Mouse (Mus musculus) intestine, embryonic 15.5 days (tissue): Measurements from ENCODE around the gene Alkbh7. TPM values are rescaled to one million over a fixed set of nuclear protein-coding genes. Genes with fewer than 3 reads are reported as not detected.

Experiments used
- ATAC-seq: fragments of 200-750 bp; cut with Nextera tagmentation; 2 replicates; pipeline ENCODE4 v1.8.0; 2017; ENCODE audit warnings: moderate TSS enrichment, moderate library complexity
- H3K27ac ChIP-seq: fragments of 300-500 bp; sonication (generic); 2 replicates; pipeline ENCODE4 v1.5.1; 2015; ENCODE audit warnings: mild to moderate bottlenecking, inconsistent platforms
- H3K27me3 ChIP-seq: fragments of 300-500 bp; sonication (generic); replicated peaks from 2 replicates; pipeline ENCODE4 v1.6.1; 2015; ENCODE audit warnings: inconsistent platforms
- H3K36me3 ChIP-seq: fragments of 300-500 bp; sonication (generic); 2 replicates; pipeline ENCODE4 v1.6.1; 2015; ENCODE audit warnings: inconsistent platforms
- H3K4me1 ChIP-seq: fragments of 300-500 bp; sonication (generic); replicated peaks from 2 replicates; pipeline ENCODE4 v1.6.1; 2015; ENCODE audit warnings: inconsistent platforms
- H3K4me2 ChIP-seq: fragments of 300-500 bp; sonication (generic); replicated peaks from 2 replicates; pipeline ENCODE4 v1.6.1; 2015; ENCODE audit warnings: mild to moderate bottlenecking, inconsistent platforms
- H3K4me3 ChIP-seq: fragments of 300-500 bp; sonication (generic); replicated peaks from 2 replicates; pipeline ENCODE4 v1.5.1; 2015; ENCODE audit warnings: inconsistent platforms
- H3K9ac ChIP-seq: fragments of 300-500 bp; sonication (generic); 2 replicates; pipeline ENCODE4 v1.6.1; 2015; ENCODE audit warnings: inconsistent platforms
- H3K9me3 ChIP-seq: fragments of 300-500 bp; sonication (generic); 2 replicates; pipeline ENCODE4 v1.6.1; 2016; ENCODE audit warnings: inconsistent platforms
- WGBS: fragments of 180-500 bp; shearing (Covaris S2); methylation state at CpG from one replicate; pipeline ENCODE4 v1.1.7; 2015; 5-methylcytosine and 5-hydroxymethylcytosine counted together
- polyA plus RNA-seq: library from polyadenylated mRNA; unstranded; fragments of >200 nt; fragmentation: Nextera tagmentation; extraction: Ambion mirVana; gene quantifications from 2 replicates; pipeline ENCODE4 v1.2.1, GENCODE M21; 2015

The Alkbh7 gene
- polyA plus RNA-seq = 41.1 and 42.4 TPM in 2 replicates

GRCm38 (mm10) chr17:56997029-56997667 is at the start of gene Alkbh7:
Gene Alkbh7 (plus strand): TSS chr17:56997339.
- WGBS = under 1% methylated on average over 38 of the region's 38 CpGs
- peak within 1 kb of the TSS; percentile 83 for H3K4me2 ChIP-seq
- peak; percentile 100 for ATAC-seq
- peak within 1 kb of the TSS; percentile 79 for H3K27ac ChIP-seq
- H3K27me3 ChIP-seq = no peaks in the 10 kb centered on the region
- peak within 1 kb of the TSS; percentile 91 for H3K4me3 ChIP-seq
- peaks cover 26% of the 10 kb centered on the region for H3K36me3 ChIP-seq
- H3K4me1 ChIP-seq = peaks cover 5% of the 10 kb centered on the region
- peak within 1 kb of the TSS; percentile 63 for H3K9ac ChIP-seq
- no peaks in the 10 kb centered on the region for H3K9me3 ChIP-seq

GRCm38 (mm10) chr17:56950915-56951314 is 46.2 kb upstream of the Alkbh7 start:
- WGBS = 14% methylated on average over 3 of the region's 3 CpGs
- Histone ChIP-seq H3K9me3 (no peaks in the 10 kb centered on the region), H3K36me3 (no peaks in the 10 kb centered on the region), H3K4me2 (no peak overlapping the region), H3K9ac (no peak overlapping the region), H3K27ac (no peak overlapping the region), H3K4me3 (no peak overlapping the region), H3K27me3 (no peaks in the 10 kb centered on the region), H3K4me1 (no peaks in the 10 kb centered on the region)
- ATAC-seq = no peak

- ATAC-seq = peak; percentile 90
- 60% methylated on average over 1 of the region's 1 CpGs for WGBS
- Histone ChIP-seq H3K9ac (no peak overlapping the region), H3K4me3 (no peak overlapping the region), H3K27me3 (no peaks in the 10 kb centered on the region), H3K4me2 (no peak overlapping the region), H3K4me1 (no peaks in the 10 kb centered on the region), H3K27ac (no peak overlapping the region), H3K9me3 (no peaks in the 10 kb centered on the region), H3K36me3 (no peaks in the 10 kb centered on the region)
These were observed 44.5 kb upstream of the Alkbh7 start for GRCm38 (mm10) chr17:56952639-56953038.

DNA sequence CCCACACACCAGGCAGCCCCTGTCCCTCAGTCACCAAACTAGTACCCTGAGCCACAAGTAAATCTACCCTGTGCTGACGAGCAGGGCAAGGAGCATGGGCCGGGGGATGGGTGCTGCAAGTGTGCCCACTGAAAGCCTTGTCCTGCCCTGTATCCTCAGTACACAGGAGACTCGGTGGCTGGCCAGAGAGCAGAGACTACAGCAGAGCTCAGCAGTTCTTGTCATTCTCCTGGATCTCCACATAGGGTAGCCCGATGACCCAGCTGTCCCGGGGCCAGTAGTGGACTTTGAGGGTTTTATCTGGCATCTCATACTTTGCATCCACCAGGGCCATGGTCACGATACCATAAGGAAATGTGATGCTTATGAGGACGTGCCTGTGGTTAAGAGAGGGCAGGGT is 42.3 kb upstream of the Alkbh7 start:
- no peak overlapping the region for H3K4me3 ChIP-seq
- peaks cover 4% of the 10 kb centered on the region; the same call in 1 of the 2 replicates for H3K4me1 ChIP-seq
- no peak for ATAC-seq
- no peak overlapping the region for H3K4me2 ChIP-seq
- H3K9ac ChIP-seq = no peak overlapping the region
- no peak overlapping the region for H3K27ac ChIP-seq
- no peaks in the 10 kb centered on the region for H3K9me3 ChIP-seq
- H3K36me3 ChIP-seq = no peaks in the 10 kb centered on the region
- H3K27me3 ChIP-seq = no peaks in the 10 kb centered on the region
- WGBS = 84% methylated on average over 7 of the region's 7 CpGs

DNA sequence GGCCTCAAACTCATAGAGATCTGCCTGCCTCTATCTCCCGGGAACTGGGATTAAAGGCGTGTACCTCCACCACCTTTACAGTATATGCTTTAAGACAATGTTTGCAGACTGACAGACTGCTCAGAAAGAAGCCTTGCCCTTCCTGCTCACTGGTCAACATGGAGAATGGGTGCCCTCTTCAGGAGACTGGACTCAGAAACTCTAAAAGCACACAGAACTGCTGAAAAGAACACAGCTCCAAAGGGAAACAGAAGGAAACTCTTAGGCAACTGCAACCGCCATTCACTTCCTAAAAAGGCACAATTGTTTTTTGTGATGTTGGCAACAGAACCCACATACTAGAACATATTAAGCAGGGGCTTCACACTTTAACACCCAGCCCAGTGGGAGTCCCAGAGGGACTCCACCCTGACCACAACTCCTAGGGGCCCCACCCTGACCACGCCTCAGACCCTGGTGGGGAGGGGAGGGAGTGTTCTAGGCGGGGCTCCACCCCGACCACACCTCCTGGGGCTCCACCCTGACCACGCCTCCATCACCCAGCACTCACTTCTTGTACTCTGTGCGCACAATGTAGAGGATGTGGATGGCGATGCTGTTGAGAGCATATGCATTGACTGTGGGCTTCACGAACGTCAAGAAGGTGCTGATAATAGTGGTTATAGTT is 39.2 kb upstream of the Alkbh7 start:
- Histone ChIP-seq H3K27ac (no peak overlapping the region), H3K9me3 (no peaks in the 10 kb centered on the region), H3K4me3 (no peak overlapping the region), H3K27me3 (no peaks in the 10 kb centered on the region), H3K36me3 (no peaks in the 10 kb centered on the region), H3K4me2 (no peak overlapping the region; the same call in 1 of the 2 replicates), H3K4me1 (peaks cover 4% of the 10 kb centered on the region; the same call in 1 of the 2 replicates), H3K9ac (no peak overlapping the region)
- peak; percentile 90 for ATAC-seq
- 26% methylated on average over 11 of the region's 11 CpGs for WGBS

DNA sequence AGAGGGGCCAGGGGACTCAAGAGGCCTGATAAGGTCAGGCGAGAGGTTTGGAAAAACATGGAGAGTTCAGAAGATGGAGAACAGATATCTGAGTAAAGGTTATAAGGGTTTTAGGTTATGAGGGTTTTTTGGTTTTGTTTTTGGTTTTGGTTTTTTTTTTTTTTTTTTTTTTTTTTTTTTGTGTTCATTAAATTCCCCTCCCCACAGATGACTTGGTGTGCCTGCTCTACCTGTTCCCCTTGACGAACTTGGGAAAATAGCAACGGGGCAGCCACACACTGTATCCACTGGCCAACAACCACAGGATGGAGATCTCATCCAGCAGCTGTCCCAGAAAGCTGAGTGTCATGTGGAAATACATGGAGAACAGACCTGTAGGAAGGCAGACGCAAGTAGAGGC is 38.5 kb upstream of the Alkbh7 start:
- WGBS = 82% methylated on average over 4 of the region's 4 CpGs

DNA sequence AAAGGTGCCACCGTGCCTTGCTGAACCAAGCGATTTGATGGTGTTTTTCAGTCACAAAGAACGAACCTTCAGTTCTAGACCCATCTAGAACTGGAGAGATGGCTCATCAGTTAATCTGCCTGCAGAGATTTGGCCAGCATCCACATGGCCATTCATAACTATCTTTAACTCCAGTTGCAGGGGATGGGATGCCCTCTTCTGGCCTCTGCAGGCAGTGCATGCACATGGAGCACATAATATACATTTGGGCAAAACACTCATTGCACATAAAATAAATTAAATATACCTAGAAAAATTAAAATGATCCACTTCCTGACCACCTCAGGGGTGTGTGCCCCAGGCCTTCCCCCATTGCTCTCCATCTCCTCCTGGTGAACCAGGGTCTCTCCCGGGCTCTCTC is 35.3 kb upstream of the Alkbh7 start:
- ATAC-seq = no peak
- no peak overlapping the region for H3K9ac ChIP-seq
- 91% methylated on average over 4 of the region's 4 CpGs for WGBS
- H3K27me3 ChIP-seq = no peaks in the 10 kb centered on the region
- H3K27ac ChIP-seq = no peak overlapping the region
- no peak overlapping the region for H3K4me2 ChIP-seq
- no peak overlapping the region for H3K4me3 ChIP-seq
- H3K9me3 ChIP-seq = no peaks in the 10 kb centered on the region
- H3K36me3 ChIP-seq = no peaks in the 10 kb centered on the region
- H3K4me1 ChIP-seq = peaks cover 4% of the 10 kb centered on the region; the same call in 1 of the 2 replicates

More for the DNA sequence above, 38.5 kb upstream of the Alkbh7 start:
- H3K27ac ChIP-seq = no peak overlapping the region
- no peaks in the 10 kb centered on the region for H3K36me3 ChIP-seq
- no peak overlapping the region for H3K4me2 ChIP-seq
- no peaks in the 10 kb centered on the region for H3K27me3 ChIP-seq
- no peak overlapping the region for H3K4me3 ChIP-seq
- H3K9me3 ChIP-seq = no peaks in the 10 kb centered on the region
- no peak for ATAC-seq
- H3K4me1 ChIP-seq = peaks cover 4% of the 10 kb centered on the region; the same call in 1 of the 2 replicates
- no peak overlapping the region for H3K9ac ChIP-seq

GRCm38 (mm10) chr17:56962642-56963405 is 34.3 kb upstream of the Alkbh7 start:
- no peaks in the 10 kb centered on the region for H3K36me3 ChIP-seq

DNA sequence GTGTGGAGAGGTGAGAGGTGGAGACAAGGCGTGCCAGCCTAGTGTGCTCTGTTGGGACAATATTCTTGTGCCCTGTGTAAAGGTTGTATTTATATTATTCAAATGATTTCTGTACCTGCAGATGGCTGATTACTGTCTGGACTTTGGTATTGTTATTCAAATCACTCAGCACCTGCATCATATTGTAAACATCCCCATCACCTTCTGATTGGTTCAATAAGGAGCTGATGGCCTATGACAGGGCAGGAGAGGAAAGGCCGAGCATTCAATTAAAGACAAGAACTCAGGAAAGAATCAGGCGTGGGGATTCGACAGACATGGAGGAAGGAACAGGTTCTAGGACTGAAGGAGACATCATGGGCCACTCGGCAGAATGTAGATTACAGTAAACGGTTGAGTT is 33.5 kb upstream of the Alkbh7 start:
- Histone ChIP-seq H3K9ac (no peak overlapping the region), H3K27me3 (no peaks in the 10 kb centered on the region), H3K4me3 (no peak overlapping the region), H3K4me1 (no peaks in the 10 kb centered on the region), H3K4me2 (no peak overlapping the region), H3K9me3 (no peaks in the 10 kb centered on the region), H3K27ac (no peak overlapping the region), H3K36me3 (no peaks in the 10 kb centered on the region)
- peak; percentile 41; the same call in 1 of the 2 replicates for ATAC-seq
- WGBS = 76% methylated on average over 6 of the region's 6 CpGs

More at GRCm38 (mm10) chr17:56962642-56963405, 34.3 kb upstream of the Alkbh7 start:
- WGBS = 77% methylated on average over 5 of the region's 5 CpGs
- Histone ChIP-seq H3K4me2 (no peak overlapping the region), H3K27ac (no peak overlapping the region), H3K9ac (no peak overlapping the region), H3K9me3 (no peaks in the 10 kb centered on the region), H3K27me3 (no peaks in the 10 kb centered on the region), H3K4me1 (peaks cover 4% of the 10 kb centered on the region; the same call in 1 of the 2 replicates), H3K4me3 (no peak overlapping the region)
- ATAC-seq = no peak

- 42% methylated on average over 3 of the region's 3 CpGs for WGBS
- no peak for ATAC-seq
- Histone ChIP-seq H3K36me3 (no peaks in the 10 kb centered on the region), H3K9me3 (no peaks in the 10 kb centered on the region), H3K9ac (no peak overlapping the region), H3K27ac (no peak overlapping the region), H3K4me3 (no peak overlapping the region), H3K4me1 (0 out of 2 replicates have a peak, but pooled peaks cover under 1% of the 10 kb centered on the region), H3K4me2 (no peak overlapping the region), H3K27me3 (no peaks in the 10 kb centered on the region)
These were observed 27.8 kb upstream of the Alkbh7 start for GRCm38 (mm10) chr17:56969321-56969720.

- no peak for ATAC-seq
- Histone ChIP-seq H3K27me3 (no peaks in the 10 kb centered on the region), H3K4me3 (no peak overlapping the region), H3K9ac (no peak overlapping the region), H3K27ac (no peak overlapping the region), H3K36me3 (no peaks in the 10 kb centered on the region), H3K4me2 (no peak overlapping the region), H3K9me3 (no peaks in the 10 kb centered on the region), H3K4me1 (0 out of 2 replicates have a peak, but pooled peaks cover 5% of the 10 kb centered on the region)
- WGBS = 67% methylated on average over 5 of the region's 5 CpGs
These were observed 27.1 kb upstream of the Alkbh7 start for GRCm38 (mm10) chr17:56970081-56970480.
